Mouse (Mus musculus) right cerebral cortex, postnatal 36 days (tissue): ENCODE measurements around the gene Rnft2.

Experiments used
- DNase-seq, 2 experiments: peaks; one replicate each; pipeline ENCODE4 v3.0.0; 2022; ENCODE audit warnings: low spot score in 2 of 2, mixed read lengths in 1 of 2

The Rnft2 gene

GRCm38 (mm10) chr5:118244606-118245443 is at the start of gene Rnft2, which contains the start of gene 2410131K14Rik:
Rnft2 (minus strand) TSS chr5:118245116.
2410131K14Rik (plus strand) TSS chr5:118245227.
- peak; percentile 100 for DNase-seq

- DNase-seq, result peak; percentile 80 to 82
Measured at GRCm38 (mm10) chr5:118294086-118294864, 49.4 kb upstream of the Rnft2 start.

GRCm38 (mm10) chr5:118292476-118292875 is 47.6 kb upstream of the Rnft2 start:
- no peak for DNase-seq

GRCm38 (mm10) chr5:118291453-118291852 is 46.5 kb upstream of the Rnft2 start:
- no peak for DNase-seq

- no peak for DNase-seq
Measured at GRCm38 (mm10) chr5:118277741-118278495, 33.0 kb upstream of the Rnft2 start.

- no peak for DNase-seq
Measured at GRCm38 (mm10) chr5:118276711-118277110, 31.8 kb upstream of the Rnft2 start.

GRCm38 (mm10) chr5:118276281-118276680 is 31.4 kb upstream of the Rnft2 start:
- DNase-seq, result peak; percentile 50 to 66

GRCm38 (mm10) chr5:118274546-118274945 is 29.6 kb upstream of the Rnft2 start:
- no peak for DNase-seq

- DNase-seq, result no peak
Measured at GRCm38 (mm10) chr5:118273446-118273845, 28.5 kb upstream of the Rnft2 start.

GRCm38 (mm10) chr5:118271449-118272110 is 26.7 kb upstream of the Rnft2 start:
- no peak for DNase-seq

- DNase-seq, result peak; percentile 83 to 84
Measured at GRCm38 (mm10) chr5:118268987-118269386, 24.1 kb upstream of the Rnft2 start.

- no peak for DNase-seq
Measured at GRCm38 (mm10) chr5:118266309-118266708, 21.4 kb upstream of the Rnft2 start.

- DNase-seq, result no peak
Measured at GRCm38 (mm10) chr5:118265366-118265765, 20.4 kb upstream of the Rnft2 start.

GRCm38 (mm10) chr5:118264279-118264678 is 19.4 kb upstream of the Rnft2 start:
- no peak for DNase-seq

- no peak for DNase-seq
Measured at GRCm38 (mm10) chr5:118262418-118262817, 17.5 kb upstream of the Rnft2 start.

- no peak for DNase-seq
Measured at GRCm38 (mm10) chr5:118261181-118261580, 16.3 kb upstream of the Rnft2 start.

GRCm38 (mm10) chr5:118260642-118261041 is 15.7 kb upstream of the Rnft2 start:
- no peak for DNase-seq

- DNase-seq, result no peak
Measured at GRCm38 (mm10) chr5:118260055-118260454, 15.1 kb upstream of the Rnft2 start.

- no peak for DNase-seq
Measured at GRCm38 (mm10) chr5:118259636-118260035, 14.7 kb upstream of the Rnft2 start.

GRCm38 (mm10) chr5:118259152-118259551 is 14.2 kb upstream of the Rnft2 start:
- DNase-seq, result no peak

GRCm38 (mm10) chr5:118256981-118257380 is 12.1 kb upstream of the Rnft2 start:
- DNase-seq, result no peak
